Mouse (Mus musculus) heart, embryonic 12.5 days (tissue): ENCODE measurements at regions not wholly inside any gene's neighbourhood (a gene's known extent, or its start where the extent isn't known, plus 50 kb on each side); places are given as distances from the start of the nearest gene placed in this dataset.

ENCODE experiments used
- ATAC-seq: fragments of 200-750 bp; cut with Nextera tagmentation; 2 replicates; pipeline ENCODE4 v1.8.0; 2017; ENCODE audit warnings: moderate TSS enrichment, moderate library complexity; ENCODE audit not compliant: insufficient number of reproducible peaks, low FRiP score
- H3K27ac ChIP-seq: fragments of 300-500 bp; sonication (generic); 2 replicates; pipeline ENCODE4 v1.5.1; 2016; ENCODE audit warnings: mild to moderate bottlenecking, moderate library complexity; ENCODE audit not compliant: poor library complexity, severe bottlenecking
- H3K27me3 ChIP-seq: fragments of 300-500 bp; sonication (generic); replicated peaks from 2 replicates; pipeline ENCODE4 v1.6.1; 2016; ENCODE audit warnings: mild to moderate bottlenecking, moderate library complexity
- H3K36me3 ChIP-seq: fragments of 300-500 bp; sonication (generic); 2 replicates; pipeline ENCODE4 v1.6.1; 2016; ENCODE audit warnings: mild to moderate bottlenecking, moderate library complexity
- H3K4me1 ChIP-seq: fragments of 300-500 bp; sonication (generic); replicated peaks from 2 replicates; pipeline ENCODE4 v1.6.1; 2016; ENCODE audit warnings: mild to moderate bottlenecking
- H3K4me2 ChIP-seq: fragments of 300-500 bp; sonication (generic); 2 replicates; pipeline ENCODE4 v1.6.1; 2016; ENCODE audit warnings: mild to moderate bottlenecking, moderate library complexity
- H3K4me3 ChIP-seq: fragments of 300-500 bp; sonication (generic); 2 replicates; pipeline ENCODE4 v1.5.1; 2016; ENCODE audit warnings: mild to moderate bottlenecking
- H3K9ac ChIP-seq: fragments of 300-500 bp; sonication (generic); 2 replicates; pipeline ENCODE4 v1.6.1; 2016; ENCODE audit warnings: mild to moderate bottlenecking, moderate library complexity
- H3K9me3 ChIP-seq: fragments of 300-500 bp; sonication (generic); replicated peaks from 2 replicates; pipeline ENCODE4 v1.6.1; 2016; ENCODE audit warnings: mild to moderate bottlenecking, moderate library complexity
- WGBS: fragments of 180-500 bp; shearing (Covaris S2); methylation state at CpG from one replicate; pipeline ENCODE4 v1.1.7; 2016; 5-methylcytosine and 5-hydroxymethylcytosine counted together

DNA sequence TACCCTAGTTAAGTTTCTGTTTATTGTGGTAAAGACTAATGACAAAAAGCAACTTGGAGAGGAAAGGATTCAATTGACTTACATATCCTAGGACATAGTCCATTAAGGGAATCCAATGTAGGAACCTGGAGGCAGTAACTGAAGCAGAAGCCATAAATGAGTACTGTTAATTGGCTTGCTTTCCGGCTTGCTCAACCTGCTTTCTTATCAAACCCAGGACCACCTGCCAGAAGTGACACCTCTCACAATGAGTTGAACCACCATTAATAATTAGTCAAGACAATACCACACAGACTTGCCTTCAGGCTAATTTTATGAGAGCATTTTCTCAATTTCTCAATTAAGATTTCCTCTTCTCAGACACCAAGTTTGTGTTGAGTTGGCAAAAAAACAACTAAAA, 148.8 kb downstream of the Ccser2 start:
- Histone ChIP-seq H3K36me3 (no peaks in the 10 kb centered on the region), H3K4me1 (no peaks in the 10 kb centered on the region), H3K9me3 (no peaks in the 10 kb centered on the region), H3K9ac (no peak overlapping the region), H3K27ac (no peak overlapping the region), H3K27me3 (no peaks in the 10 kb centered on the region), H3K4me3 (no peak overlapping the region), H3K4me2 (no peak overlapping the region)
- 91% methylated on average over 1 of the region's 1 CpGs for WGBS
- ATAC-seq: no peak

DNA sequence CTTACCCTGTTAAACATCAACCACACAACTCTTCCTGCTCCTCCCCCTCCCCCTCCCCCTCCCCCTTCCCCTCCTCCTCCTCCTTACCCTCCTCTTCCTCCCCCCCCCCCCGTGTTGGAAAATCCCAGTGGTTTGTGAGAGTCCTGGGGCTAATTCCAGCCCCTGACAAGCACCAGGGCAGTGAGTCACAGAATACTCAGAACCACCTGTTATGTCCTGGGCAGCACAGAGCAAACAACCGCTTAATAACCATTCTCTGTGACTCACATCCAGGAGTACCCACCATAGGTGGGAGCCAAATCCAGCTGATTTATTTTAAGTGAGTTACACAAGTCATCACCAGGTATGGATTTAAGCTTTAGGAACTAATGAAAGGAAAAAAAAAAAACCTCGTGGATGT, 166.2 kb downstream of the Ccser2 start:
- Histone ChIP-seq H3K4me3 (no peak overlapping the region), H3K27me3 (no peaks in the 10 kb centered on the region), H3K36me3 (no peaks in the 10 kb centered on the region), H3K4me1 (no peaks in the 10 kb centered on the region), H3K9me3 (0 out of 2 replicates have a peak, but pooled peaks cover 2% of the 10 kb centered on the region), H3K27ac (no peak overlapping the region), H3K4me2 (no peak overlapping the region), H3K9ac (no peak overlapping the region)
- no peak for ATAC-seq
- WGBS: 87% methylated on average over 2 of the region's 3 CpGs

DNA sequence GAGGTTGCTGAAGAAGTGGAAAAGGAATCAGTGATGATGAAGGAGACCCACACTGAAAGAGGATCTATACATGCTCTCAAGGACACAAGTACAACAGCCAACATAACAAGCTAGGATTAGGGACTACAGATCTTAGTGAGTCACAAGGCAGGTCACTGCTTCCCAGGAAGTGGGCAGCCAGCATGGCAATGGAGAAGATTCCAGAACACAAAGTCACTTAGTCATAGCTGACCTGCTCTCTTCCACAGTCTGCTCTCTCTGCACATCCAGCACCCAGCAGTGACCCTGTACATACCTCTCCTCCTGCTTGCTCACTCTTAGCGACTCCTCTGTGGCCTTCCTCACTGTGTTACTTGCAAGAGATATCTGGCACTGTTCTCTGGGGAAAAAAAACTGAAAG, 168.8 kb downstream of the Ccser2 start:
- Histone ChIP-seq H3K9ac (no peak overlapping the region), H3K27ac (no peak overlapping the region), H3K27me3 (no peaks in the 10 kb centered on the region), H3K36me3 (no peaks in the 10 kb centered on the region), H3K9me3 (0 out of 2 replicates have a peak, but pooled peaks cover 2% of the 10 kb centered on the region), H3K4me1 (no peaks in the 10 kb centered on the region), H3K4me3 (no peak overlapping the region), H3K4me2 (no peak overlapping the region)
- no peak for ATAC-seq
- 77% methylated on average over 1 of the region's 1 CpGs for WGBS

DNA sequence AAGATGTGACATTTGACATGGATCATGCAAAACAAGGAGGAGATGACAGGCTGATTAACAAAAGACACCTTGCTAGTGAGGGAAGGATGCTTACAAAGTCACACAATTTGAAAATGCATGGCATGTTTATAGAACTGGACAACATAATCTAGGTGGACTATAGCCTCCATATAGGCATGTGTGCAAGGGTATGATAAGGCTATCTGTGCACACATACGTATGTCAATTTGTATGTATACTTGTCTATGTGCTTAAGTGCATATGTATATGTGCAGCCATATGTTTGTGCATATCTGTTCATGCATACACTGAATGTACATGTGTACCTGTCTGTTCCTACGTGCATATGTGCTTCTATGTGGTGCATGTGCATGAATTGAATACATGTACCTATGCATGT, 186.7 kb downstream of the Ccser2 start:
- Histone ChIP-seq H3K4me1 (no peaks in the 10 kb centered on the region), H3K9me3 (no peaks in the 10 kb centered on the region), H3K36me3 (no peaks in the 10 kb centered on the region), H3K27me3 (0 out of 2 replicates have a peak, but pooled peaks cover 3% of the 10 kb centered on the region), H3K27ac (no peak overlapping the region), H3K4me3 (no peak overlapping the region), H3K4me2 (no peak overlapping the region), H3K9ac (no peak overlapping the region)
- 83% methylated on average over 2 of the region's 2 CpGs for WGBS
- ATAC-seq: no peak

DNA sequence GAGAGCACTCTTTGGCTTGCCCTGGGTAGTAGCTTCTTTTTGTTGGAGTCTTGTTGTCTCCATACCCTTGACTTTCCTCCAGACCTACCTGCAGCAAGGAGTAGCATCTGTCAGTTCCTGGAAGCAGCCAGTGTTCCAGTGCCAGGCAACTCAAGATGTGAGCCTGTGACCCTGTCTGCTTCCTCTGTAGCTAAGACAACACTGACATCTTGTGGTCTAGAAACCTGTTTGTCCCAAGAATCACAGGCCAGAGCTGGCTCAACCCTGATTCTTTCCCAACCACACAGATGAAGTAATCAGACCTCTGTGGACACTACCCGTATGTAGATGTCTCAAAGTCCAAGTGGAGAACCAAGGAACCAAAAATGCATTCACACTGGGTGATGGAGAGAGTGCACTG, 189.6 kb downstream of the Ccser2 start:
- 0 out of 2 replicates have a peak, but pooled peaks cover 3% of the 10 kb centered on the region for H3K27me3 ChIP-seq
- no peaks in the 10 kb centered on the region for H3K9me3 ChIP-seq
- H3K27ac ChIP-seq: no peak overlapping the region
- peaks cover 3% of the 10 kb centered on the region; the same call in 1 of the 2 replicates for H3K4me1 ChIP-seq
- no peak overlapping the region for H3K4me2 ChIP-seq
- H3K36me3 ChIP-seq: no peaks in the 10 kb centered on the region
- no peak for ATAC-seq
- WGBS: 42% methylated on average over 1 of the region's 1 CpGs
- no peak overlapping the region for H3K9ac ChIP-seq
- H3K4me3 ChIP-seq: no peak overlapping the region

DNA sequence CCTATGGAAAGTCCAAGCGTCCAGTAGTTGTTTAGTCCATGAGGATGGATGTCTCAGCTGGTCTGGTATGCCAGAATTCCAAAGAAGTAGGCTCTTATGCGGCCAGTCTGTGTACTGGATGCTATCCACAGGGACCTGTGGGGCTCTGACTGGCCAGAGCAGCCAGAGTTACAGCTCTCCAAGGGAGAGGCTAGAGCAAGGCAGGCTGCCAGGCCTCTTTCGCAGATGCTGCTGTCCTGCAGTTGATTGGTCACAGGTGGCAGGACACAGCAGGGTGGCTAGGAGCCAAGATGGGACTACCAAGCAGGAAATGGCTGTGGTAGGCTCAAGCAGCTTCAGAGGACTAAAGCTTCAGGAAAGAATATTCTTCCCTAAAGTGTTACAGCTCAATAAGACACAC, 194.2 kb downstream of the Ccser2 start:
- H3K9ac ChIP-seq: no peak overlapping the region
- H3K4me1 ChIP-seq: peaks cover 3% of the 10 kb centered on the region; the same call in 1 of the 2 replicates
- no peaks in the 10 kb centered on the region for H3K36me3 ChIP-seq
- H3K9me3 ChIP-seq: no peaks in the 10 kb centered on the region
- H3K27ac ChIP-seq: no peak overlapping the region
- 59% methylated on average over 3 of the region's 3 CpGs for WGBS
- ATAC-seq: no peak
- H3K4me2 ChIP-seq: no peak overlapping the region
- H3K4me3 ChIP-seq: no peak overlapping the region
- no peaks in the 10 kb centered on the region for H3K27me3 ChIP-seq

DNA sequence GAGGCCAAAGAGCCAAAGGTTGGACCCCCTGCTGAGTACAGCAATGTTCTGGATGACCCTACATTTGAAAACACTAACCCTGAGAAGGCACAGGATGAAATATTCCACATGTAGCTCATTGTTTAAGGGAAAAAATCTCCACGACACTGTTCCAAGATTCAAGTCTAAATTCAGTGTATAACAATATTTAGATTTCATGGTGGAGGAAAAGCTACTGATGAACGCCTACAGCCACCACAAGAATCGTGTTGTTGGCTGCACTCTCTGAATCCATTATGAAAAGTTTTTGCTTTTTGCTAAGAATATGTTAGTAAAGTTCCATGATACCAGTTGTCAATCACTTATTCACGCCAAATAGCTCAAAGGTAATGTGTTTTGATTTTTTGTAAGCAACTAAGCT, 204.2 kb downstream of the Ccser2 start:
- H3K4me1 ChIP-seq: no peaks in the 10 kb centered on the region
- no peak overlapping the region for H3K27ac ChIP-seq
- H3K9me3 ChIP-seq: no peaks in the 10 kb centered on the region
- WGBS: 77% methylated on average over 4 of the region's 4 CpGs
- ATAC-seq: no peak
- no peak overlapping the region for H3K4me2 ChIP-seq
- no peaks in the 10 kb centered on the region for H3K27me3 ChIP-seq
- no peak overlapping the region for H3K4me3 ChIP-seq
- no peaks in the 10 kb centered on the region for H3K36me3 ChIP-seq
- no peak overlapping the region for H3K9ac ChIP-seq

DNA sequence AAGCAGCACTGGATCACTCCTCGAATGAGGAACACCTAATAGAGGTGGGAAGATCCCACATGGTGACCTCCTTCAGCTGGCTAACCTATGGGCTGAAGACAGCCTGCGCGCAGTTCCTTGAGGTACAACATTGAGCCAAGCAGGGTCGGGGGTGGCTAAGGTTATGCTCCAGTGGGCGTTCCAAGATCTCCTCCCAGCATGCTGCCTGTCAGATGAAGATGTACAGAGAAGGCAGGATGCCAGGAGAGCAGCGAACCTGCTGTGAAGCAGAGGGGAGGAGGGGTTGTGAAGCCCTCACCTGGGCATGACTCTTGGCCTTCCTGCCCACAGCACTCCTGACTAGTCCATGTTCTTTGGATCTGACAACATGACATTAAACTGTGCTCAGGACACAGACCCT, 212.5 kb downstream of the Ccser2 start:
- H3K27ac ChIP-seq: no peak overlapping the region
- H3K4me2 ChIP-seq: no peak overlapping the region
- WGBS: 82% methylated on average over 6 of the region's 6 CpGs
- no peaks in the 10 kb centered on the region for H3K36me3 ChIP-seq
- no peak for ATAC-seq
- no peak overlapping the region for H3K4me3 ChIP-seq
- no peaks in the 10 kb centered on the region for H3K9me3 ChIP-seq
- no peaks in the 10 kb centered on the region for H3K4me1 ChIP-seq
- H3K27me3 ChIP-seq: no peaks in the 10 kb centered on the region
- no peak overlapping the region for H3K9ac ChIP-seq

DNA sequence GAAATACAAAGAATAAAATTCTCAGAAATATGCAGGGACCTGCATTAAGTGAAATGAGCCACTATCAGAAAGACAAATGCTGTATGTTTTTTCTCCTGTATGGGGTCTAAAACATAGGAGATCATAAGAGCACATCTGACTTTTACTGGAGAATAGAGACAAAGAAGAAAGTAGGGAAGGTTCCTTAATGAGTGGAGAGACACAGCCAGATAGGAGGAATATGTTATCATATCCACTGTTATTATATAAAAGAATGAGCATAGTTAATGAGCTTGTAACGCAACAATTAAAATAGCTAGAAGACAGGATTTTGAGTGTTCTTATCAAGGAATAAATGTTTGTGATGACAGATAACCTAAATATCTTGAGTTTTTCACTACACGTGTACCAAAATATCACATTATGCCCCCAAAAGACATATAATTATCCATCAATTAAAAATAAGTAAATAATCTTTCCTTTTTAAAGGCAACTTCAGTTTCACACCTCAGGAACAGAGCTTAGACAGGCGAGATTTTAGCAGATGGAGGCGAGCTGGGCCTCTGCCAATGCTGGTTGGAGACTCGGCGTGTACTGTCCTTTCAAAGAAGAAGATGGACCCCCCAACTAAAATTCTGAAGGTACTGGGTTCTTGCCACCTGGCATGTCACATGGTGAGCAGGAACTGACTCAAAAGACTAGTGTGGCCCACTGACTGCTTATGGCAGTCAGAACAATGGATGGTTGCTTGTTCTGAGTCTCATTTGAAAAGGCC, 220.3 kb downstream of the Ccser2 start:
- Histone ChIP-seq H3K4me3 (no peak overlapping the region), H3K9me3 (no peaks in the 10 kb centered on the region), H3K27me3 (no peaks in the 10 kb centered on the region), H3K27ac (no peak overlapping the region), H3K4me1 (no peaks in the 10 kb centered on the region), H3K36me3 (no peaks in the 10 kb centered on the region), H3K4me2 (no peak overlapping the region), H3K9ac (no peak overlapping the region)
- 85% methylated on average over 6 of the region's 6 CpGs for WGBS
- no peak for ATAC-seq

DNA sequence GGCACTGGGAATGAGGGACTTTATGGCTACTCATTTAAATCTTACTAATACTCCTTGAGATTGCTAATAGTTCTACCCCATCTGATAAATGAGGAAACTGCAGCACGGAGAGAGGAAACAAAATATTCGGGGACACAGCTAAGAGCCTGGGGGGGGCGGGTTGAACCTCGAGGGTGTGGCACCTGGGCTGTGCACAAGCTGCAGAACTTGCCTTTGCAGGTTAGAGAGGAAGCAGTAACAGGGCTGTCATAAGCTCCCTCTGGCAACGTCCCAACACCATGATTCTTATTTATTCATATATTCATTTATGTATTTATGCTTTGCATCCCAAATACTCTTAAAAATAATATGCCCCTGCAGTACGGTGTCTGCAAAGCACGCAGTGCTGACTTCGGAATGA, 237.5 kb downstream of the Ccser2 start:
- no peak overlapping the region for H3K4me3 ChIP-seq
- H3K9ac ChIP-seq: no peak overlapping the region
- 75% methylated on average over 8 of the region's 8 CpGs for WGBS
- no peak overlapping the region for H3K27ac ChIP-seq
- H3K27me3 ChIP-seq: no peaks in the 10 kb centered on the region
- no peaks in the 10 kb centered on the region for H3K4me1 ChIP-seq
- H3K36me3 ChIP-seq: no peaks in the 10 kb centered on the region
- no peak for ATAC-seq
- no peaks in the 10 kb centered on the region for H3K9me3 ChIP-seq
- no peak overlapping the region for H3K4me2 ChIP-seq

DNA sequence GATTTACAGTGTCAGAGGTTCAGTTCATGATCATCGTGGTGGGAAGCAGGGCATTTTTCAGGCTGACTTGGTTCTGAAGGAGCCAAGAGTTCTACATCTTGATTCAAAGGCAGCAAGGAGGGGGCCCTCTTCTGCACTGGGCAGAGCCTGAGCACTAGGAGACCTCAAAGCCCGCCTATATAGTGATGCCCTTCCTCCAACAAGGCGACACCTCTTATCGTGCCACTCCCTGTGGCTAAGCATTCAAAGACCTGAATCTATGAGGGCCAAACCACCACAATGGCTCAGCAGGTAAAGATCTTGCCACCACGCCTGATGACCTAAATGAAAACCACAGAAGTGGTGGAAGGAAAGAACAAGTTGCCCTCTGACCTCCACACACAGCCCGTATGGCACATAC, 242.5 kb downstream of the Ccser2 start:
- H3K4me1 ChIP-seq: no peaks in the 10 kb centered on the region
- no peak overlapping the region for H3K4me2 ChIP-seq
- no peaks in the 10 kb centered on the region for H3K9me3 ChIP-seq
- no peak overlapping the region for H3K9ac ChIP-seq
- no peaks in the 10 kb centered on the region for H3K27me3 ChIP-seq
- ATAC-seq: no peak
- no peaks in the 10 kb centered on the region for H3K36me3 ChIP-seq
- WGBS: 80% methylated on average over 6 of the region's 6 CpGs
- no peak overlapping the region for H3K4me3 ChIP-seq
- H3K27ac ChIP-seq: no peak overlapping the region

DNA sequence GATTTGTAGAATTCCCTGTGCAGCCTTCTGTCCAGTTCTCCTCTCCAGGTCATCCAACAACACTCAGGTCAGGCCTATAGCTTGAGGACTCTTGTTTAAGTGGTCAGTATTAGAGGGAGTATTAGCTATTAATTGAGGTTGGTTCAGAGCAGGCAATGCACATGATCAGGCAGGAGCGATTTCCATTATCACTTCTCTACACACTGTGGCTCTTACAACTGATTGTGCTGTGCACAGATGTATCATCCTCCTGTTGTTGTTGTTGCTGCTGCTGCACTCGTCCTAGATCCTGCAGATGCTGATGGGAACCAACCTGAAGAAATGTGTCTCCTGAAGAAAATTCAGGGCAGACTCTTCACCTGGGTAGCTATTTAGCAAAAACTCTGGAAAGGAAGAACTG, 252.9 kb downstream of the Ccser2 start:
- 77% methylated on average over 2 of the region's 2 CpGs for WGBS
- Histone ChIP-seq H3K36me3 (no peaks in the 10 kb centered on the region), H3K27ac (no peak overlapping the region), H3K4me1 (no peaks in the 10 kb centered on the region), H3K4me3 (no peak overlapping the region), H3K9ac (no peak overlapping the region), H3K27me3 (no peaks in the 10 kb centered on the region), H3K4me2 (no peak overlapping the region), H3K9me3 (no peaks in the 10 kb centered on the region)
- no peak for ATAC-seq
